Mouse (Mus musculus): ENCODE data around the gene Mms22l.

- TF ChIP-seq POLR2A (IDR thresholded peaks at IDR 0.05; ENCODE audit: borderline replicate concordance, low read depth, low read length) (no peak), CTCF (IDR thresholded peaks at IDR 0.05; ENCODE audit: low read depth, low read length) (peak; percentile 92)
Observed at GRCm38 (mm10) chr4:24574276-24574675, 78.0 kb downstream of the Mms22l start.

All from bone marrow macrophage, adult 2 months (primary cell).